Mouse (Mus musculus) stomach, postnatal 0 days (tissue): Measurements from ENCODE around the gene Slit1. TPM values are rescaled to one million over a fixed set of nuclear protein-coding genes. Genes with fewer than 3 reads are reported as not detected.

Experiments
- ATAC-seq: fragments of 200-750 bp; cut with Nextera tagmentation; 2 replicates; pipeline ENCODE4 v1.8.0; 2017; ENCODE audit not compliant: low FRiP score, low TSS enrichment
- DNase-seq: peaks from one replicate; pipeline ENCODE4 v3.0.0-alpha.2; 2016; ENCODE audit warnings: low spot score
- H3K27ac ChIP-seq: fragments of 300-500 bp; sonication (generic); replicated peaks from 2 replicates; pipeline ENCODE4 v1.5.1; 2014; ENCODE audit warnings: mild to moderate bottlenecking, control low read depth
- H3K27me3 ChIP-seq: fragments of 300-500 bp; sonication (generic); 2 replicates; pipeline ENCODE4 v1.6.1; 2014; ENCODE audit warnings: low read length; ENCODE audit not compliant: control insufficient read depth, insufficient read depth
- H3K36me3 ChIP-seq: fragments of 300-500 bp; sonication (generic); 2 replicates; pipeline ENCODE4 v1.6.1; 2014; ENCODE audit warnings: low read length, mixed read lengths; ENCODE audit not compliant: control insufficient read depth, insufficient read depth
- H3K4me1 ChIP-seq: fragments of 300-500 bp; sonication (generic); replicated peaks from 2 replicates; pipeline ENCODE4 v1.6.1; 2014; ENCODE audit warnings: antibody characterized with exemption; ENCODE audit not compliant: control insufficient read depth, insufficient read depth
- H3K4me2 ChIP-seq: fragments of 300-500 bp; sonication (generic); replicated peaks from 2 replicates; pipeline ENCODE4 v1.6.1; 2014; ENCODE audit warnings: low read depth, mild to moderate bottlenecking, control low read depth, moderate library complexity
- H3K4me3 ChIP-seq: fragments of 300-500 bp; sonication (generic); 2 replicates; pipeline ENCODE4 v1.5.1; 2014; ENCODE audit warnings: low read depth, low read length, control low read depth
- H3K9ac ChIP-seq: fragments of 300-500 bp; sonication (generic); 2 replicates; pipeline ENCODE4 v1.6.1; 2014; ENCODE audit warnings: mild to moderate bottlenecking, low read length, control low read depth, mixed read lengths
- H3K9me3 ChIP-seq: fragments of 300-500 bp; sonication (generic); 2 replicates; pipeline ENCODE4 v1.6.1; 2016; ENCODE audit warnings: low read length; ENCODE audit not compliant: control insufficient read depth
- CTCF ChIP-seq: IDR thresholded peaks from 2 replicates; pipeline ENCODE4 v1.5.1; 2016; ENCODE audit warnings: antibody characterized with exemption, low read depth, mild to moderate bottlenecking, moderate library complexity
- EP300 ChIP-seq: optimal IDR thresholded peaks from 2 replicates; pipeline ENCODE3; 2016; ENCODE audit warnings: antibody characterized with exemption
- WGBS: fragments of 180-500 bp; shearing (Covaris S2); extraction: QIAGEN DNeasy Blood & Tissue Kit; methylation state at CpG from one replicate; pipeline ENCODE4 v1.1.7; 2014; 5-methylcytosine and 5-hydroxymethylcytosine counted together
- polyA plus RNA-seq: library from polyadenylated mRNA; unstranded; fragments of >200 nt; fragmentation: Nextera tagmentation; extraction: Ambion mirVana; gene quantifications from 2 replicates; pipeline ENCODE4 v1.2.1, GENCODE M21; 2015

Slit1 gene
- polyA plus RNA-seq, 1 experiment from 2014 or later = 0.28 TPM

GRCm38 (mm10) chr19:41670931-41671330 lies 72.5 kb downstream of the Slit1 start:
- TF ChIP-seq EP300 (no peak), CTCF (no peak)
- ATAC-seq (no peak), DNase-seq (no peak)
- H3K36me3 ChIP-seq = no peaks in the 10 kb centered on the region
- H3K27ac ChIP-seq = no peak overlapping the region
- H3K9ac ChIP-seq = no peak overlapping the region
- no peaks in the 10 kb centered on the region for H3K9me3 ChIP-seq
- no peak overlapping the region for H3K4me2 ChIP-seq
- H3K4me3 ChIP-seq = no peak overlapping the region
- H3K4me1 ChIP-seq = no peaks in the 10 kb centered on the region
- H3K27me3 ChIP-seq = no peaks in the 10 kb centered on the region
- 58% methylated on average over 7 of the region's 7 CpGs for WGBS

- Histone ChIP-seq H3K4me3 (no peak overlapping the region), H3K4me1 (no peaks in the 10 kb centered on the region), H3K27ac (no peak overlapping the region), H3K9ac (no peak overlapping the region), H3K36me3 (no peaks in the 10 kb centered on the region), H3K27me3 (no peaks in the 10 kb centered on the region), H3K4me2 (no peak overlapping the region), H3K9me3 (no peaks in the 10 kb centered on the region)
- WGBS = 46% methylated on average over 5 of the region's 5 CpGs
- TF ChIP-seq CTCF (no peak), EP300 (no peak)
- DNase-seq = no peak
- no peak for ATAC-seq
These were observed 73.0 kb downstream of the Slit1 start for GRCm38 (mm10) chr19:41670473-41670872.

- Histone ChIP-seq H3K9me3 (no peaks in the 10 kb centered on the region), H3K4me3 (no peak overlapping the region), H3K4me1 (no peaks in the 10 kb centered on the region), H3K9ac (no peak overlapping the region), H3K4me2 (no peak overlapping the region), H3K27me3 (no peaks in the 10 kb centered on the region), H3K27ac (no peak overlapping the region), H3K36me3 (no peaks in the 10 kb centered on the region)
- 35% methylated on average over 12 of the region's 12 CpGs for WGBS
- no peak for ATAC-seq
- TF ChIP-seq EP300 = no peak
- no peak for TF ChIP-seq CTCF
- DNase-seq = no peak
These were observed 73.6 kb downstream of the Slit1 start for GRCm38 (mm10) chr19:41669747-41670342.

GRCm38 (mm10) chr19:41667591-41667990 lies 75.9 kb downstream of the Slit1 start:
- 39% methylated on average over 6 of the region's 6 CpGs for whole genome bisulfite sequencing
- no peak overlapping the region for H3K4me3 ChIP-seq

GRCm38 (mm10) chr19:41665941-41666340 lies 77.5 kb downstream of the Slit1 start:
- no peak for ATAC-seq
- DNase-seq = no peak
- Histone ChIP-seq H3K4me1 (no peaks in the 10 kb centered on the region), H3K36me3 (no peaks in the 10 kb centered on the region), H3K4me2 (no peak overlapping the region), H3K27ac (no peak overlapping the region), H3K9ac (no peak overlapping the region), H3K4me3 (no peak overlapping the region), H3K27me3 (no peaks in the 10 kb centered on the region), H3K9me3 (no peaks in the 10 kb centered on the region)
- 57% methylated on average over 4 of the region's 4 CpGs for WGBS
- TF ChIP-seq EP300 (no peak), CTCF (no peak)

More at GRCm38 (mm10) chr19:41667591-41667990, 75.9 kb downstream of the Slit1 start:
- Histone ChIP-seq H3K27me3 (no peaks in the 10 kb centered on the region), H3K4me1 (no peaks in the 10 kb centered on the region), H3K9me3 (no peaks in the 10 kb centered on the region), H3K4me2 (no peak overlapping the region), H3K9ac (no peak overlapping the region), H3K27ac (no peak overlapping the region), H3K36me3 (no peaks in the 10 kb centered on the region)
- no peak for TF ChIP-seq EP300
- TF ChIP-seq CTCF = no peak
- no peak for DNase-seq
- no peak for ATAC-seq

- ATAC-seq = no peak
- no peaks in the 10 kb centered on the region for H3K36me3 ChIP-seq
- 18% methylated on average over 13 of the region's 13 CpGs for WGBS
- H3K27ac ChIP-seq = no peak overlapping the region
- H3K4me3 ChIP-seq = no peak overlapping the region
- no peaks in the 10 kb centered on the region for H3K9me3 ChIP-seq
- no peak for DNase-seq
- H3K9ac ChIP-seq = no peak overlapping the region
- H3K27me3 ChIP-seq = no peaks in the 10 kb centered on the region
- no peak for TF ChIP-seq CTCF
- no peak for TF ChIP-seq EP300
- H3K4me2 ChIP-seq = no peak overlapping the region
- no peaks in the 10 kb centered on the region for H3K4me1 ChIP-seq
These were observed 79.8 kb downstream of the Slit1 start for GRCm38 (mm10) chr19:41663506-41664242.
